Mouse (Mus musculus) T-helper 17 cell (primary cell): ENCODE measurements around the gene Scn4b.

Experiments used
- in situ Hi-C, 2 experiments: fragments of 300-600 bp; cut with MboI, MseI; formaldehyde crosslinking; loops; 1 replicate in 1 of 2; 2 replicates in 1 of 2; pipeline ENCODE4 v1.15.1; 2025; ENCODE audit warnings: high pct_unique_total_duplicates in 2 of 2

Gene Scn4b

GRCm38 (mm10) chr9:45138191-45139032, at the start of gene Scn4b:
TSS of gene Scn4b (plus strand) at chr9:45138395.
- in situ Hi-C loops, result no loop called here

GRCm38 (mm10) chr9:45090811-45091210, 47.4 kb upstream of the Scn4b start:
- in situ Hi-C loops, result no loop called here

DNA sequence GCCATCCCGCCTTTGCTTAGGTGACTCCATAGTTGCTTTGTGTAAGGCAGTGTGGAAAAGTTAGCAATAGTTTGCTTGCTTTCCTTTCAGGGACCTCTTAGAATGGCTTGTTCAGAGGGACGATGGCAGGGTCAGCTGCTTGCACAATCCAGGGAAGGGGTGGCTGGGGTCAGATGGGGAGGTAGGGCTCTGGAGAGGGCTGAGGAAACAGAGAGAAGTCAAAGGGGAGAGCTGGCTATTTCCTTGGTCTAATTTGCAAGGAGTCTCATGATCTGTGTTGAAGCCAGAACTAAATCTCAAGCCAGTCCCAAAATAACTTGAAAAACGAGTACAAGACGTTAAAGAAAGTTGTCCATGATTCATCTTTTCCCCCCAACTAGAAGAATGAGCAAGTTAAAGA, 45.6 kb upstream of the Scn4b start:
- in situ Hi-C loops, result no loop called here

DNA sequence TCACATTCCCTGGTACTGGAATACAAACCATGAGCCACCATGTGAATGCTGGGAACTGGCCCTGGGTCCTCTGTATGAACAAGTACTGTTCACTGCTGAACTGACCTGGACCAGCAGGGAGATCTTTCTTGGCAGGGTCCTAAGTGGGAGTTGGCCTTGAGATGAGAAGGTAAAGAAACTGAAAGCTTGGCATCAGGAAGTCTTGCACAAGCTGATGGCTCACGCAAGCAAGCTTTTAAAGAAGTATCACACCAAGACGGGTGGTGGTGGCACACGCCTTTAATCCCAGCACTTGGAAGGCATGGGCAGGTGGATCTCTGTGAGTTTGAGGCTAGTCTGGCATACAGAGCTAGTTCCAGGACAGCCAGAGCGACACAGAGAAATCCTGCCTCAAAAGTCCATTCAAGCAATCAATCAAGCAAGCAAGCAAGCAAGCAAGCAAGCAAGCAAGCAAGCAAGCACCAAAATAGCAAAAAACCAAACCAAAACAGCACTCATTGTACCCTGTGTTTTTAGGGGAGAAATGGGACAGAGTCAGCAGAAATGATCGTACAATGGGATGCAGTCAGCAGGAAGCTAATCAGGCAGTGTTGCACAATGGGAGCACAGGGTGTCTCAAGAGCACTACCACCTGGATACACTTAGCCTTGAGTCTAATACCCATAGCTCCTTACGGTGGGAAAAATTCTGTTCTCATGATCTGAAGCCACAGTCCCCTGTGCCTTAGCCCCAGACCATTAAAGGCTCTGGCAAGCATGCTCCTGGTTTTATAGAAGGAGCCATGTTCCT, 42.9 kb upstream of the Scn4b start:
- in situ Hi-C loops, result no loop called here

GRCm38 (mm10) chr9:45097877-45098276, 40.3 kb upstream of the Scn4b start:
- in situ Hi-C loops, result no loop called here

GRCm38 (mm10) chr9:45098426-45098825, 39.8 kb upstream of the Scn4b start:
- in situ Hi-C loops, result no loop called here

GRCm38 (mm10) chr9:45102528-45102927, 35.7 kb upstream of the Scn4b start:
- in situ Hi-C loops, result no loop called here

- in situ Hi-C loops, result no loop called here
These were observed 34.8 kb upstream of the Scn4b start for GRCm38 (mm10) chr9:45103211-45103979.

DNA sequence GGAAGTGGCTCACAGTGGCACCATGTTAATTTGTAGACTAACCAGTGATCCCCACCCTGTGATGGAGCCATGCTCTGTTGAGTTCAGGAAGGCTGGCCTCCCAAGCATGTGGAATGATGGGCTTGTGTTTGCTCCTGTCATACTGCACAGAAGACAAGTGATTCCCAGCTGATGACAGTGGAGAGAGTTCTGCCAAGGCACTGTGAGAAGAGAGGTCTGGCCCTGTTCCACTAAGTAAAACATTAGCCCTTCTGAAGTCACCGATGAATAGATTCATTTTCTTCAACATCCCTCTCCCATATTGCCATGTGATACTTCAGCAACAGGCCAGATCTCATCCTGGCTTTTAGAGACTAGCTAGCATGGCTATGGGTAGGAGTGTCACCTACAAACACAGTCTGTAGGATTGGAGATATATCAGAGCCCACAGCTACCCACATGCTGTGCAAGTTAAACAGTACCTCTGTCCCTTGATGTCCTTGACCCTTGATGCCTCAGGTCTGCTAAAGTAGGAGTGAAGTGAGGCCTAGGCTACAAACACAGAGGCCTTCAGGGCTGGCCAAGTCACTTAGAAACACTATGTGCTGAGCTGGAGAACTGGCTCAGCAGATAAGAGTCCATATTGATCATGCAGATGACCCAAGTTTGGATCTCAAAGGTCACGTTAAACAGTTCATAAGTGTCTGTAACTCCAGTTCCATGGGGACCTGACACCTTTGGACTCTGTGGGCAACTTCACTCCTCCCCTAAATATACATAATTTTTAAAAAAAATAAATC, 32.4 kb upstream of the Scn4b start:
- in situ Hi-C loops, result no loop called here

GRCm38 (mm10) chr9:45115706-45116105, 22.5 kb upstream of the Scn4b start:
- in situ Hi-C loops, result loop anchor here in 1 of 2 experiments (10.0 kb wide), 1 partner anchor 441 kb away; the partner anchor contains the start of gene Treh

GRCm38 (mm10) chr9:45116819-45117218, 21.4 kb upstream of the Scn4b start:
- in situ Hi-C loops, result loop anchor here in 1 of 2 experiments (10.0 kb wide), 1 partner anchor 442 kb away; the partner anchor contains the start of gene Treh

- in situ Hi-C loops, result loop anchor here in 1 of 2 experiments (10.0 kb wide), 1 partner anchor 443 kb away; the partner anchor contains the start of gene Treh
These were observed 20.3 kb upstream of the Scn4b start, which contains the start of gene Scn2b for GRCm38 (mm10) chr9:45117741-45118431. TSS of gene Scn2b (plus strand) at chr9:45117782.

DNA sequence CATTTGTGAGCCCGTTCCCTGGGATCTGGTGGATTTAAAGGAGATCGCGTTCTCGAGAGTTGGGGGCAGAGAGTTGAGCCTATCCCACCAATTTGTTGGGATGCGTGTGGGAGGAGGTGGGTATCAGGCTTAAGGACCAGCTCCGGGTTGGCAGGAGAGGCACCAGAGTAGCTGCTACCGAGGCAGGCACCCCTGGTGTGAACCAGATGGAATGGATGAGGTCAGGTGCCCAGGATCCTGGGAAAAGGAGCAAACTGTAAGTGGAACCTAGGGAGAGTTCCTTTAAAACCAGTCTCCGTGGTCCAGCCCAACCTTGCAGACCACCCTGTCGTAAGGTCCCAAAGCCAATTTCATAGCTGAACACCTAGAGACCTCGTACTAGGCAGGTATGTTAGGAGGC, 19.6 kb upstream of the Scn4b start:
- in situ Hi-C loops, result loop anchor here in 1 of 2 experiments (10.0 kb wide), 1 partner anchor 444 kb away; the partner anchor contains the start of gene Treh

DNA sequence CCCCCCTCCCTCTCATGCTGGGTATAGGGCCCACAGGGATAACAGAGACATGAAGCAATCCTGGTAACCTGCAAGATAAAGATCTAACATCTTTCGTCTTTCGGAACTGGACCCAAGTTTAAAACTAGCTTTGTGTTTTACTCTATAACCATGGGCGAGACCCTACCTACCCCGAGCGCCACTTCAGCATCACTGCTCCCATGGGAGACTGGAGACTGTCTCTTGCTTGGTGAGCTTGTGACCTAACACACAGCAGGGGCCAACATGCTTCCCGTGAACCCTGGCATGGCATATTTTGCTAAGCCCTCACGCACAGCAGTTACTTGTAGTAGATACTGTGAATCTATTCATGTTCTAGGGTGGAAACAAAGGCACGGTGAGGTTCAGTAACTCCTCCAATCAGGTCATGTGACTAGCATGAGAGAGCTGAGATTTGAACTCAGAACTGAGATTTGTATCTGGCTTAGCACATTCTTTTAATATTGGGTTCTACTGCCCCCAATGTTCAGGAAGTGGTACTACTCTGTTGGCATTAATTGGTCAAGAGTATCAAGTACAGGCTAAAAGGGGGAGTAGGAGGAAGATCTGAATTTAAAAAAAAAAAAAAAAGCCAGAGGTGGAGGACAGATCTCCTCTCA, 18.8 kb upstream of the Scn4b start:
- in situ Hi-C loops, result loop anchor here in 1 of 2 experiments (10.0 kb wide), 1 partner anchor 445 kb away; the partner anchor contains the start of gene Treh

DNA sequence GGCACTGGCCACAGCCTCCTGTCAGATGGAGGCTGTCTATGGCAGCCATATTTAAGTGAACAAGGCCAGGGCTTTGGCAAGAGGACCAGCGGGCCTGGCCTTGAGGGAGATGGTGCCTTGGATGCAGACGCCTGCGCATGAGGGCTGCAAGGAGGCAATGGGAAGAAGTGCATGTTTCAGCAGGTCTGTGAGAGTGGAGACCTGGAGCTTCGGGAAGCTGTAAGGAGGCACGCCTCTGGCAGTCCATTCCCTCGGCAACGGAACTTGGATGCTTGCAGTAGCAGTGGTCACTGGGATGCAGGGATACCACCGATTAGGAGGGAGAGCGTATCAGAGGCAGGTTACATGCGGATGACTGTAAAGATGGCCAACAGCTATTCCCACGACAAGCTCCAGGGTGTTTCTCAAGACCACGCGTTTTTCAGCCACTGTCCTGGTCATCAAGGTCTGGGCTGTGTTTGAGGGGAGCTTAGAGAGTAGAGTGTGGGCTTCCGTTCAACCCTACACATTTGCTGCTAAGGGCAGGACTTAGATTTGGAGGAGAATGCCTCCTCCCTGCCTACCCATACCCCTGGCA, 18.2 kb upstream of the Scn4b start:
- in situ Hi-C loops, result loop anchor here in 1 of 2 experiments (10.0 kb wide), 1 partner anchor 445 kb away; the partner anchor contains the start of gene Treh

DNA sequence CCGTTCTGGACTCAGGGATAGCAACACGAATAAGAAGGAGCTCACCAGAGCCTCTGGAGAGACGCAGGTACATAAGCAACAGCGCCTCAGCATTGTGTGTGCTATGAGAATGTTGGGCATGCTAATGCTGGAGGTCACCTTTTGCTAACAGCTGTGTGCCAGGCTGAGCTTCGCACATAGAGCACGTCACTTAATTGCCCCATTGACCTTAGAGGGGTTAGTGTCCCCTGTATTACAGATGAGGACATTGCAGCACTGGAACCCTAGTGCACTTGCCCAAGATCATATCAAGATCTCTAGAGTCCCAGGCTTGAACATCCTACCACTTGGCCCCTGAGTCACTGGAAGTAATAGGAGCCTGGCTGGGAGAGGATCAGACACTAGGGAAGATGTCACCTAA, 17.6 kb upstream of the Scn4b start:
- in situ Hi-C loops, result no loop called here

- in situ Hi-C loops, result no loop called here
These were observed 17.2 kb upstream of the Scn4b start for GRCm38 (mm10) chr9:45121001-45121400.

GRCm38 (mm10) chr9:45121769-45122168, 16.4 kb upstream of the Scn4b start:
- in situ Hi-C loops, result no loop called here

GRCm38 (mm10) chr9:45122209-45122761, 15.9 kb upstream of the Scn4b start:
- in situ Hi-C loops, result no loop called here
